Mouse (Mus musculus): ENCODE data around the gene Nyap1.
"Not testable (repeated sequence)": the region's sequence is repeated elsewhere in the genome, so short reads cannot be mapped to it uniquely, and the experiment has no call there.

Nyap1 gene

DNA sequence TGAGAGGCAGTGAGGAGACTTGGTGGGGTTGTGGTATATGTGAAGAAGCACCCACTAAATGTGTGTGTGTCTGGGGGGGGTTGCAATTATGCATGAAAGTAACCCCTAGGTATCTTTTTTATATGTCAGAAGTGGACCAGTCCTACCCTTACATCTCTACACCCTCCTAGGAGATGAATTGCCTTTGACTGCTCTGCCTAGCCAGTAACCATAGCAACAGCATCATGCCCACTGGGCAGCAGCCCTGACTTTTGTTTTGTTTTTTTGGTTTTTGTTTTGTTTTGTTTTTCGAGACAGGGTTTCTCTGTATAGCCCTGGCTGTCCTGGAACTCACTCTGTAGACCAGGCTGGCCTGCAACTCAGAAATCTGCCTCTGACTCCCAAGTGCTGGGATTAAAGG lies 27.1 kb upstream of the Nyap1 start:
- no peak for DNase-seq (ENCODE audit: low read depth, low spot score)

DNA sequence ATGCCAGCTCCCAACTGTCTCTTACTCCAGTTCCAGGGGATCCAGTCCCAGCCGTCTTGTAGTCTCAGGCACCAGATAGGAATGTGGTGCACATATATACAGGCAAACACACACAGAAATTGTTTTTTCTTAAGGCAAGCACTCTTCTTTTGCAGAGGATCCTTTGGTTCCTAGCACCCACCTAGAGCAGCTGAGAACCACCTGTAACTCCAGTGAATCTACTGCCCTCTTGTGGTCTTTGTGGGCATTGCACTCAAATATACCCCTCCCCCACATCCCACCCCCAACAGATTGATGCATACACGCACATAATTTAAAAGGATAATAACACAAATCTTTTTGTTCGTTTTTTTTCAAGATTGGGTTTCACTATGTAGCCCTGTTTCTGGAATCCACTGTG lies 24.9 kb upstream of the Nyap1 start:
- no peak for DNase-seq (ENCODE audit: low read depth, low spot score)

- no peak for DNase-seq (ENCODE audit: low read depth, low spot score)
These were observed 23.4 kb upstream of the Nyap1 start for GRCm38 (mm10) chr5:137764609-137765340.

DNA sequence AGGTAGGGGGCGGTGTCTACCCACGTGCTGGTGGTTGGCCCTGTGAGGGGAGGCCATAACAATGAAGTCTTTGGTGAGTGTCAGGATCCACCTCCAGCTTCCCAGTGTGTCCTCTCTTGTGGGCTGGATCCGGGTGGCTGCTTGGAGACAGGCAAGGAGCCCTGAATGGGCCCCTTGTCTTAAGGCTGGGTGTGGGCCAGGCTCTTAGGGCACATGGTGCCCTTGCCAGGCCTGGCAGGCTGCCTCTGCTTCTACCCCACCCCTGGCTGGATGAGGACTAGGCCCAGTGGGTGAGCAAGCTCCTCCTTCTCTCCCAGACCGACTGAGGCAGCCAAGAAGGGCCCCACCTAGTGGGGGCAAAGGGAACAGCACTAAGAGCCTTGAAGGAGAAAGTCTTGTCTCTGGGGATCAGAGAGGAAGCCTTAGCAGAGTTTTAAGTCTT lies 18.6 kb upstream of the Nyap1 start:
- DNase-seq (ENCODE audit: low read depth, low spot score) = no peak

- no peak for DNase-seq (ENCODE audit: low read depth, low spot score)
These were observed 17.6 kb upstream of the Nyap1 start for GRCm38 (mm10) chr5:137758921-137759534.

GRCm38 (mm10) chr5:137757887-137758286 lies 16.5 kb upstream of the Nyap1 start:
- DNase-seq (ENCODE audit: low read depth, low spot score) = no peak

DNA sequence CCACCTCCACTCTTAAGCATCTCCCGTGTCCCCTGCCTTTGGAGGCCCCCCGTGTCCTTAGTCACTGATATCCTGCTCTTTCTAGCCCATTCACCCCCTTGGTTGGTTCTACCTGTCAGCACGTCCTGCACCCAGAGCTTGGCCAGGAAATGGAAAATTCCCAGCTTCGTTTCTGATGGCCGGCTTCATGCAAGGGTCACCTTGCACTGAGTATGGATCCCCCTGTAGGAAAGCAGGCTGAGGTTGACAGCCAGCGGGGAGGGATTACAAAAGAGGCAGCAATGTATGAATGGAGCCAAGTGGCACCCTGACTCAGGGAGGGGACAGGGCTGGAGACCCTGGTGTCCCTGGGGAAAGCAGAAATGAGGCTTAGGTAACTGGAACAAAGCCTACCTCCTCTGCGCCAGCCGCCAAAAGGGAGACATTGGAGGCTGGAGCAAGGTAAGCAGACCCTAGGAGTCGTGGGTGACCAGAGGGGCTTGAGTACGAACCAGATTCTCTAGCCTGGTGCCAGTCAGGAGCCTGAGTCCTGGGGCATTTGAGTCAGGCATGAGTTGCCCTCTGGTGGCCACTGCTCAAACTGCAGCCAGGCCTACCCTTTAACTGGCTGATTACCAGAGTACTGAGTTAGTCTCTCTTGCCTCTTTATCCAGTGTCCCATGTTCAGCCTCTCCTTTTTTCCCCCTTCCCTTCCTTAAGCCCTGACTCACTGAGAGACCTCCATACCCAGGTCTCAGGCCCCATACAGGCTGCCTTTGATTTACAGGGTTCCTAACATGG lies 15.7 kb upstream of the Nyap1 start:
- peak; percentile 76 for DNase-seq (ENCODE audit: low read depth, low spot score)

- DNase-seq (ENCODE audit: low read depth, low spot score) = no peak
These were observed 14.7 kb upstream of the Nyap1 start for GRCm38 (mm10) chr5:137756106-137756505.

DNA sequence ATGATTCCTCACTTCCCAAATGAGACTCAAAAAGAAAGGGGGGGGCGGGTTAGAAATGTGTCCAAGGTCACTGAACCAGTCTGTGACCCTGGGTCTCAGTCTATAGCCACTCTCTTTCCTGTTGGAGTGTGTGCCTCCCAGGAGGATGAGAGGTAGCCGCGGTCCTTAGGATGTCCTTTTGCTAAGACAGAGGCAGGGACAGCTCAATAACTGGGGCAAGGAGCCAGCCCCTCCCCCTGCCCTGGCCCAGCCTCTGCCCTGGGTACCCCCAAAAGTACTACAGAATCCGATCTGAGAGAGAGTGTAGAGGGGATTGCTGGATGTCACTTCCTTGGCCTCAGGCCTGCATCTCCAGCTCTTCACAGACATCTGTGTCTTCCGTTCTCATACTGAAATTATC lies 14.0 kb upstream of the Nyap1 start:
- no peak for DNase-seq (ENCODE audit: low read depth, low spot score)

DNA sequence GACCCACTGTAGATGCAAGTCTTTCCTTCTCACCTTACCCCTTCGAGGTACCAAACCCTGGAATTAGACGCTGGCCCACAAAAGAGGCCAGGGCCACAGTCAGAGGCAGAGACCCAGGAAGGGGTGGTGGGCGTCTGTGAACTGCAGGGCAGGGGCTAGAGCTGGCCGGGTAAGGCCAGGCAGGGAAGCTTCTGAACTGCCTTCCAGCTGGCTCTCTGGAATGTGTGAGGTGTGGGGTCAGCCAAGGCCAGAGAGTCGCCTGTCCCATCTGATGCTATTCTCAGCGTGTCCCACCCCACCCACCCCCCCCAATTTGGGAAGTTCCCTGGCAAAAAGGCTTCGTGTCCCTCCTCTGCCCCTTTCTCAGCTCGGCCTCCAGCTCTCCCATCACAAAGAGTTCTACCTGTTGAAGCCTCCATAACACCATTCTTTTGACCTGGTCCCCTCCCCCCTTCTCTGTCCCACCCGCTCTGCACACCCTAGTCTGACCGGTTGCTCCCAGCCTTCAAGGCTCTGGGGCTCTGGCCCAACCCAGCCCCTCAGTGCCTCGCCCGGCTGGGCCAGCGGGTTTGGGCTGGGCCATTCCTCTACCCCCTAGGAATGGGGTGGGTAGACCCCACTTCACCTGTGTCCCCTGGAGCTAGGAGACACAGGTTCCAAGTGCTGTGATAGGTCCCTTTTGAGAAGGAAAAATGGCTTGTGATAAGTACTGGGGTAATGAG lies 11.9 kb upstream of the Nyap1 start:
- DNase-seq (ENCODE audit: low read depth, low spot score) = no peak

GRCm38 (mm10) chr5:137751988-137752387 lies 10.6 kb upstream of the Nyap1 start:
- no peak for DNase-seq (ENCODE audit: low read depth, low spot score)

DNA sequence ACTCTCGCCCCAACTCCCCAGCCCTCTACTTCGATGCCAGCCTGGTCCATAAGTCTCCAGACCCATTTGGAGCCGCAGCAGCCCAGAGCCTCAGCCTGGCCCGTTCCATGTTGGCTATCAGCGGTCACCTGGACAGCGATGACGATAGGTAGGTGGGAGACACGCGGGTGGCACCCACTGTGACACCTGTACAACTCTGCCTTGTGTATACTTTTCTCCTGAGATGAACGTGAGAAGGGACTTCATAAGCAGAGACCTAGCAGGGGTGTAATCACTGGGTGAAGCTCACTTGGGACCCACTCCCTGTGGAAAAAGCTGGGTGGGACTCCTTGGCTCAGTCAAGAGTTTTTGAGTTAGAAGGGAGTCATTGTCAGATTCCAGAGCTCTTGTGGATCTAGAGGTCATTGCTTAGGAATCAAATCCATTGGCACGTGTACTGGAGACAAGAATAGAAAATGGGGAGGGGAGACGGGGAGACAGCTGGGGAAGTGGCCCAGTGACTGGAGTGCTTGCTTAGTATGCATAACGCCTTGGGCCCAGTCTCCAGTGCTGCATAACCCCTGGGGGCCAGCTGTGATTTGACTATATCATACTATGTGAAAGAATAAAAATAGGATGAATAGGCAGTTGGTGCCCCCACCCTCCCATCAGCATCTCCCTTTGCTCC lies 9.9 kb upstream of the Nyap1 start:
- no peak for DNase-seq (ENCODE audit: low read depth, low spot score)

DNA sequence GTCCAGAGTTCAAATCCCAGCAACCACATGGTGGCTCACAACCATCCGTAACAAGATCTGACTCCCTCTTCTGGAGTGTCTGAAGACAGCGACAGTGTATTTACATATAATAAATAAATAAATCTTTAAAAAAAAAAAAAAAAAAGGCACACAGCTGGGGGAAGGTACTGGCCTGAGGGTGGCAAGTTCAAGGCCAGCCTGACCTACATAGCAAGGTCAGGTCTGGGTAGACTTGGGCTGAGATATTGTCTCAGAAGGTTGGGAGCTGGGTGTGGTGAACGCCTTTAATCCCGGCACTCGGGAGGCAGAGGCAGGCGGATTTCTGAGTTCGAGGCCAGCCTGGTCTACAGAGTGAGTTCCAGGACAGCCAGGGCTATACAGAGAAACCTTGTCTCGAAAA lies 8.8 kb upstream of the Nyap1 start:
- DNase-seq (ENCODE audit: low read depth, low spot score) = not testable (repeated sequence)

DNA sequence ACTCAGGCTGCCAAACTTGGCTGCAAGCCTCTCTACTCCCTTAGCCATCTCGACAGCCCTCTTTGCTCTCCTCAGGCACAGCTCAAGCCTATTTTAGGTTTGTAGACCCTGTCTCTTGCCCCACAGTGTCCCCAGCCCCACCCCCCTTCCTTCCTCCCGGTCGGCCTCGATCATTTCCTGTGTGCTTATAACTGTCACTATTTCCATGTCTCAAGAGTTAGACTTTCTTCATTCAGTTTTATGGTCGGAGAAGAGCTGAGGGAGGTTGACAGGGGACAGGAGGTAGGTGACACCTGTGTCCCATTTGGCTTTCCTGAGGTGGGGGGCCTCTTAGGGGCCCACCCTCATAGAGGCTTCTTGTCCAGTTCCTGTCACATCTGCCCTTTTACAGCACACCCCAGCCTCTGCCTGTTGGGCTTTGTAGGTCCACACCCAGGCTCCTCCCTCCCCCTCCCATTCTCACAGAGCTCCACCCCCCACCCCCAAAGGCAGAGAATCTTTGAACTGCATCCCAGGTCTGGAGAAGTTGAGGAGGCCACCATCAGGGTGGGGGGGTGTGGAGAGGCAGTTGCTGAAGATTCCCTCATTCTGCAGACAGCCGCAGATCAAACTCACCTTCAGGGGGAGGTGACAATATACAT lies 7.9 kb upstream of the Nyap1 start:
- DNase-seq (ENCODE audit: low read depth, low spot score) = no peak

DNA sequence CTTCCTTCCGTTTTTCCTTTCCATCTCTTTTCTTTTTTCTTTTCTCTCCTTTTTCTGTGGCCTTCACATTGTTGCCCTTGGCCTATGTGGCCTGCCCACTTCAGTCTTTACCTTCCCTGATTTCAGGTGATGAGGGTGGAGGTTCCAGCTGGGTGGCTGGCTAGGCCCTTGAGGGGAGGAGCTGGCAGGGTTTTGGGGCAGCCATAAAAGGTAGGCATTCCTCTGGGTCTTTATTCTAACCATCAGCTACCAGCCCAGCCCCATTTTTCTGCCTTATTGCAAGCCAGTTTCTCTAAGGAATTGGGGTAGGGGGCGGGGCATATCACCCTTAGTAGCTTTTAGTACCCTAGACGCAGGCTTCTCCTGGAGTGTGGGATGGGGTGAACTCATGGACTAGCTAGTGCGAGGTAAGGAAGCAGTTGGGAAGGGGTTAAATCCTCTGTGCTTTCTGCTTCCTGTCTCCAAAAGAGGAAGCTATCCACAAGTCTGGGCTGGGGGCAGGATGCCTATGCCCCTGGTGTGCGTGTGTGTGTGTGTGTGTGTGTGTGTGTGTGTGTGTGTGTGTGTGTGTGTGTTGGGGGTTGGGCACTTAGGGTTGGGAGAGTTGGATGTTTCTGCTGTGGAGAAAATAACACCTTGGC lies 6.8 kb upstream of the Nyap1 start:
- DNase-seq (ENCODE audit: low read depth, low spot score) = no peak

DNA sequence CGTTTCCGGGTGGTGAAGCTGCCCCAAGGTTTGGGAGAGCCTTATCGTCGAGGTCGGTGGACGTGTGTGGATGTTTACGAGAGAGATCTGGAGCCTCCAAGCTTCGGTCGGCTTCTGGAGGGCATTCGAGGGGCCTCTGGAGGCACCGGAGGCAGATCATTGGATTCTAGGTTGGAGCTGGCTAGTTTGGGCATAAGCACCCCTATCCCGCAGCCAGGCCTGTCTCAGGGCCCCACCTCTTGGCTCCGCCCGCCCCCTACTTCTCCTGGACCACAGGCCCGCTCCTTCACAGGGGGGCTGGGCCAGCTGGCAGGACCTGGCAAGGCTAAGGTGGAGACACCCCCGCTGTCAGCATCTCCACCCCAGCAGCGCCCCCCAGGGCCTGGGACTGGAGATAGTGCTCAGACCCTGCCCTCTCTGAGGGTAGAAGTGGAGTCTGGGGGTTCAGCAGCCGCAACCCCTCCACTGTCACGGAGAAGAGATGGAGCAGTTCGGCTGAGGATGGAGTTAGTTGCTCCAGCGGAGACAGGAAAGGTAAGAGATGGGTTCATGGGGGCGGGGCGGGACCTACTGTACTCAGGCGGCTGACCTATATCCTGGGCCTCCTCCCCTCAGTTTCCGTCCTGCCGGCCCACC lies 6.0 kb upstream of the Nyap1 start:
- DNase-seq (ENCODE audit: low read depth, low spot score) = no peak

- DNase-seq (ENCODE audit: low read depth, low spot score) = no peak
These were observed 5.5 kb upstream of the Nyap1 start for GRCm38 (mm10) chr5:137746851-137747325.

- no peak for DNase-seq (ENCODE audit: low read depth, low spot score)
These were observed 5.0 kb upstream of the Nyap1 start for GRCm38 (mm10) chr5:137746282-137746850.

All from retina, postnatal 7 days (tissue).